Mouse (Mus musculus): Measurements from ENCODE around the gene Vmn2r10.
A peak's percentile ranks its signal among the peaks of the same experiment; 100 is the strongest.
"Not testable (repeated sequence)": the region's sequence is repeated elsewhere in the genome, so short reads cannot be mapped to it uniquely, and the experiment has no call there.

Gene Vmn2r10

GRCm38 (mm10) chr5:109006427-109006826, at the start of gene Vmn2r10:
TSS of gene Vmn2r10 (minus strand) at chr5:109006527.
- DNase-seq: not testable (repeated sequence)

GRCm38 (mm10) chr5:109055286-109055685, 49.0 kb upstream of the Vmn2r10 start:
- DNase-seq: no peak

GRCm38 (mm10) chr5:109032591-109032990, 26.3 kb upstream of the Vmn2r10 start:
- peak in 1 of 2 experiments; percentile 1 for DNase-seq

DNA sequence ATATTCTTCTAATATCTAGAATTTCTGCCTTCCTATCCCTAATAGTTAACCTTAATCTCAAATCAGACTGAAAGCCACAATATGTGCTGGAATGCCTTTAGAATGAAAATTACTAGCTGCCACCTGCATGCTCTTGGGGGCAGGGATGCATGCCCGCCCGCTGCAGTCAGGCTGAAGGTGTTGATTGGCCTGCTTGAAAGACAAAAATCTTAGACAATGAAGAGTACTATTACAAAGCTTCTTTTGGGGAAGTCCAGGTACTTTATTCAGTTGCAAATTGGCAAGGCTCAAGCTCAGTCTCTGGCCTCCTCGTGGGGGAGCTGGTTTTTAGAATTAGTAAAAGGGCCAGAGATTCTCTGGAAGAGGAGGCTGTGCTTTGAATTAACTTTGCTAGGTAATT, 17.4 kb downstream of the Vmn2r10 start:
- DNase-seq: no peak

Measured in kidney, adult 8-10 months (tissue).